ENCODE assay signal across 7 mouse cellular contexts in genomic region chr10:73099846-73100241, GRCm38 (mm10). TPM values are rescaled to one million over a fixed set of nuclear protein-coding genes. Genes with fewer than 3 reads are reported as not detected.
A peak's percentile ranks its signal among the peaks of the same experiment; 100 is the strongest.
DNase-seq lines count a peak whose midpoint lies in the region; ATAC-seq and TF ChIP-seq lines count a peak whose summit lies in the region.

No protein-coding gene starts in this region.

- no peak for TF ChIP-seq CTCF in layer of hippocampus, adult 2 months (conservative IDR thresholded peaks at IDR 0.05)
- TF ChIP-seq CTCF in liver, postnatal 0 days (IDR thresholded peaks at IDR 0.05; ENCODE audit: low read depth), result no peak

- peak overlapping the region; percentile 65 for H3K4me3 ChIP-seq in layer of hippocampus, adult 2 months
- H3K4me3 ChIP-seq in embryonic facial prominence, embryonic 10.5 days, result peak overlapping the region; percentile 72
- H3K4me3 ChIP-seq in hindbrain, embryonic 11.5 days (ENCODE audit: low read depth, low read length), result peak overlapping the region; percentile 63
- peak overlapping the region; percentile 10; the same call in 1 of the 2 replicates for H3K4me3 ChIP-seq in liver, postnatal 0 days (ENCODE audit: low read depth, low read length)

- no peaks in the 10 kb centered on the region for H3K9me3 ChIP-seq in embryonic facial prominence, embryonic 10.5 days
- H3K9me3 ChIP-seq in hindbrain, embryonic 11.5 days (ENCODE audit: control insufficient read depth, low read length), result no peaks in the 10 kb centered on the region
- H3K9me3 ChIP-seq in liver, postnatal 0 days (ENCODE audit: low read length), result no peaks in the 10 kb centered on the region

- H3K27ac ChIP-seq in layer of hippocampus, adult 2 months, result peak overlapping the region; percentile 53; the same call in 1 of the 2 replicates
- H3K27ac ChIP-seq in embryonic facial prominence, embryonic 10.5 days (replicated peaks), result no peak overlapping the region
- no peak overlapping the region for H3K27ac ChIP-seq in hindbrain, embryonic 11.5 days (ENCODE audit: low read depth, low read length)
- H3K27ac ChIP-seq in liver, postnatal 0 days (ENCODE audit: low read depth), result no peak overlapping the region

- no peak for TF ChIP-seq EP300 in liver, postnatal 0 days (IDR thresholded peaks at IDR 0.05; ENCODE audit: low read depth)

- H3K36me3 ChIP-seq in embryonic facial prominence, embryonic 10.5 days (replicated peaks), result no peaks in the 10 kb centered on the region
- no peaks in the 10 kb centered on the region for H3K36me3 ChIP-seq in hindbrain, embryonic 11.5 days (ENCODE audit: control insufficient read depth, insufficient read depth, low read length)
- no peaks in the 10 kb centered on the region for H3K36me3 ChIP-seq in liver, postnatal 0 days (replicated peaks; ENCODE audit: insufficient read depth, low read length)

- H3K4me1 ChIP-seq in embryonic facial prominence, embryonic 10.5 days, result peaks cover 30% of the 10 kb centered on the region
- no peaks in the 10 kb centered on the region for H3K4me1 ChIP-seq in hindbrain, embryonic 11.5 days (replicated peaks; ENCODE audit: control insufficient read depth, insufficient read depth, low read length)
- no peaks in the 10 kb centered on the region for H3K4me1 ChIP-seq in liver, postnatal 0 days (ENCODE audit: insufficient read depth)

- peaks cover 73% of the 10 kb centered on the region for H3K27me3 ChIP-seq in embryonic facial prominence, embryonic 10.5 days (replicated peaks; ENCODE audit: low read depth, poor library complexity, severe bottlenecking)
- peaks cover 25% of the 10 kb centered on the region for H3K27me3 ChIP-seq in hindbrain, embryonic 11.5 days (ENCODE audit: control insufficient read depth, insufficient read depth, low read length)
- H3K27me3 ChIP-seq in liver, postnatal 0 days (ENCODE audit: insufficient read depth, low read length), result peaks cover 39% of the 10 kb centered on the region

- peak; percentile 71 for ATAC-seq in hindbrain, embryonic 11.5 days (ENCODE audit: low FRiP score)
- no peak for ATAC-seq in liver, postnatal 0 days

- under 1% methylated on average over 37 of the region's 37 CpGs for WGBS in embryonic facial prominence, embryonic 10.5 days
- under 1% methylated on average over 36 of the region's 37 CpGs for WGBS in hindbrain, embryonic 11.5 days
- 2% methylated on average over 36 of the region's 37 CpGs for WGBS in liver, postnatal 0 days (ENCODE audit: insufficient replicate concordance)

- H3K4me2 ChIP-seq in hindbrain, embryonic 11.5 days (replicated peaks; ENCODE audit: low read depth, low read length), result peak overlapping the region; percentile 96
- H3K4me2 ChIP-seq in liver, postnatal 0 days (ENCODE audit: low read depth, low read length), result peak overlapping the region; percentile 48

- peak overlapping the region; percentile 56; the same call in 1 of the 2 replicates for H3K9ac ChIP-seq in hindbrain, embryonic 11.5 days (ENCODE audit: low read depth, low read length)
- H3K9ac ChIP-seq in liver, postnatal 0 days (replicated peaks), result no peak overlapping the region

- DNase-seq in layer of hippocampus, adult 2 months (ENCODE audit: low spot score in 2 of 2), result peak in 1 of 2 experiments; percentile 21
- DNase-seq in layer of hippocampus, adult 9-11 months, result no peak
- peak; percentile 74 for DNase-seq in embryonic facial prominence, embryonic 10.5 days (ENCODE audit: low spot score)
- DNase-seq in hindbrain, embryonic 11.5 days (ENCODE audit: low spot score), result no peak
- DNase-seq in liver, postnatal 0 days, result no peak
- DNase-seq in spleen, adult 12 weeks (ENCODE audit: low spot score), result no peak
- no peak for DNase-seq in adrenal gland, adult 2 months

RNA-seq across cellular contexts. Expression of gene Pcdh15, which starts 0.7 kb away (rescaled TPM):
- 10 to 100 TPM; 14.1 to 17.7 TPM for total RNA-seq in layer of hippocampus, adult 2 months (2021)
- polyA plus RNA-seq in embryonic facial prominence, embryonic 10.5 days (2016; fragmentation: Nextera tagmentation; extraction: Ambion mirVana), result 0.57 and 0.59 TPM in 2 replicates
- polyA plus RNA-seq in hindbrain, embryonic 11.5 days (2014; fragmentation: Nextera tagmentation; extraction: Ambion mirVana), result 1.3 and 2.0 TPM in 2 replicates
- 0.04 TPM in 1 of 2 replicates, not detected in the other for polyA plus RNA-seq in liver, postnatal 0 days (2015; fragmentation: Nextera tagmentation; extraction: Ambion mirVana)
- 1 to 10 TPM; 5.0 to 7.9 TPM for total RNA-seq in adrenal gland, adult 2 months (2021)
- polyA plus RNA-seq in adrenal gland, adult 2 months (2012; rRNA removed), result 0.26 and 1.2 TPM in 2 replicates

Comparison
In these comparisons a context has a peak if more than half of its experiments do, and no peak if none do; other contexts are left out.
1. H3K4me3 ChIP-seq: peak in every context shown above with its lines; median percentile 72 in embryonic facial prominence, embryonic 10.5 days; 65 in layer of hippocampus, adult 2 months; 63 in hindbrain, embryonic 11.5 days; 10 in liver, postnatal 0 days.